Mouse (Mus musculus) C2C12 (cell line): ENCODE results near the gene Trpm8.

Experiments used
- CTCF ChIP-seq: IDR thresholded peaks from one replicate; pipeline ENCODE4 v1.5.1; 2011; ENCODE audit not compliant: control insufficient read depth, insufficient read depth, insufficient read length
- FOSL1 ChIP-seq: IDR thresholded peaks from one replicate; pipeline ENCODE4 v1.8.0; 2011; ENCODE audit warnings: mild to moderate bottlenecking, low read length; ENCODE audit not compliant: poor library complexity, insufficient read depth, severe bottlenecking
- MYOD1 ChIP-seq: IDR thresholded peaks from one replicate; pipeline ENCODE4 v1.6.1; 2011; ENCODE audit warnings: low read depth; ENCODE audit not compliant: control insufficient read depth, insufficient read length

GRCm38 (mm10) chr1:88263778-88264177, 13.7 kb upstream of the Trpm8 start:
- TF ChIP-seq CTCF = no peak
- TF ChIP-seq FOSL1 = no peak
- TF ChIP-seq MYOD1 = no peak
